Comparison of ENCODE assay signal across 25 mouse cellular contexts in the genomic region with DNA sequence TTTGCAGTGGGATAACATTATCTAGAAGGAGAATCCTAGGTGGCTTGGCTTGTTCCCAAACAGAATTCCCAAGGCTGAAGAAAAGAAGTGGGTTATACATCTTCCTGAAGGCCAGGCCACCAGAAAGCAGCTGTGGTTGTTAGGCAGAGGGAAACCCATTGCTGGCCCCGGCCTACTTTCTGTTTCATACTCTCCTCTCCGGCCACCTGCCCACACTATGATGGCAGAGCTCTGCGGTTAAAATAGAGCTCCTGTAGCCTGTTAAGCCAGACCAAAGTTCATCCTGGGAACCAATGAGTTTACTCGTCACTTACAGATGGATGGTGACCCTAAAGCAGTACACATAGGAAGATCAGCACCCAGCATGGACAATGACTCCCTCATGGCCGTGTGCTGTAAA. TPM values are rescaled to one million over a fixed set of nuclear protein-coding genes. Genes with fewer than 3 reads are reported as not detected.
DNase-seq lines count a peak whose midpoint lies in the region; ATAC-seq and TF ChIP-seq lines count a peak whose summit lies in the region.
"Had no signal": no experiment of that assay in that cellular context is flagged by ENCODE, and none has a peak within 500 bp of the region (broad histone marks: within the 10 kb centered on the region; RNA-seq: fewer than 3 reads in every experiment).

No protein-coding gene starts in this region.

- H3K9me3 ChIP-seq in CH12.LX (replicated peaks; ENCODE audit: low read length): no peaks in the 10 kb centered on the region
- H3K9me3 ChIP-seq in intestine, postnatal 0 days (ENCODE audit: control insufficient read depth): no peaks in the 10 kb centered on the region
- H3K9me3 ChIP-seq: forebrain, embryonic 13.5 days; hindbrain, embryonic 10.5 days; megakaryocyte, embryonic 14.5 days; midbrain, embryonic 12.5 days; neural tube, embryonic 12.5 days had no signal

- no peaks in the 10 kb centered on the region for H3K79me2 ChIP-seq in CH12.LX (replicated peaks; ENCODE audit: control insufficient read depth, extremely low read depth, insufficient read depth, poor library complexity, severe bottlenecking)

- 59% methylated on average over 5 of the region's 5 CpGs for WGBS in kidney, adult 2 months
- WGBS in intestine, postnatal 0 days: 38% methylated on average over 5 of the region's 5 CpGs

- peak overlapping the region; percentile 79 for H3K27ac ChIP-seq in kidney, adult 2 months (ENCODE audit: insufficient read depth, low read depth, low read length)
- H3K27ac ChIP-seq in CH12.LX (ENCODE audit: insufficient read depth, low read depth): no peak overlapping the region
- H3K27ac ChIP-seq in intestine, postnatal 0 days (ENCODE audit: low read depth, low read length): peak overlapping the region; percentile 51
- H3K27ac ChIP-seq: forebrain, embryonic 13.5 days; hindbrain, embryonic 10.5 days; midbrain, embryonic 12.5 days; neural tube, embryonic 12.5 days had no signal

- H3K9ac ChIP-seq in CH12.LX (ENCODE audit: insufficient read depth, low read depth): no peak overlapping the region
- no peak overlapping the region for H3K9ac ChIP-seq in intestine, postnatal 0 days (ENCODE audit: low read depth, low read length)
- H3K9ac ChIP-seq: forebrain, embryonic 13.5 days; midbrain, embryonic 12.5 days; neural tube, embryonic 12.5 days had no signal

- peak overlapping the region; percentile 30; the same call in 1 of the 2 replicates for H3K4me2 ChIP-seq in CH12.LX (ENCODE audit: insufficient read depth, low read depth, poor library complexity, severe bottlenecking)
- H3K4me2 ChIP-seq in intestine, postnatal 0 days (replicated peaks; ENCODE audit: low read depth): 0 out of 2 replicates have a peak overlapping the region, but pooled peaks have one; percentile 21
- H3K4me2 ChIP-seq: forebrain, embryonic 13.5 days; midbrain, embryonic 12.5 days; neural tube, embryonic 12.5 days had no signal

- peak; percentile 39 for DNase-seq in kidney, adult 2 months
- DNase-seq in kidney, postnatal 10 days: no peak
- peak; percentile 14 to 42 for DNase-seq in kidney, postnatal 25 days
- DNase-seq in kidney, postnatal 4 days: no peak
- no peak for DNase-seq in CH12.LX (ENCODE audit: extremely low read depth)
- no peak for DNase-seq in thymus, postnatal 25 days
- DNase-seq in heart, adult 11 months: no peak
- DNase-seq: adrenal gland, postnatal 10 days; cerebellum, adult 11 months; cerebellum, adult 9-10 months; cerebellum, postnatal 36 days; gastrocnemius, postnatal 10 days; heart, postnatal 14 days; lung, adult 18-20 months; lung, postnatal 4 days had no signal

- no peak for TF ChIP-seq RAD21 in CH12.LX (IDR thresholded peaks at IDR 0.05; ENCODE audit: low read depth, low read length)

- TF ChIP-seq CTCF in kidney, adult 2 months (conservative IDR thresholded peaks at IDR 0.05; ENCODE audit: insufficient read depth, insufficient read length, low read depth, low read length): no peak
- no peak for TF ChIP-seq CTCF in CH12.LX (conservative IDR thresholded peaks at IDR 0.05 in 1 of 2, IDR thresholded peaks at IDR 0.05 in 1 of 2; ENCODE audit: low read depth in 2 of 2, low read length in 2 of 2)
- no peak for TF ChIP-seq CTCF in intestine, postnatal 0 days (IDR thresholded peaks at IDR 0.05; ENCODE audit: low read depth)

- peak; percentile 55 for TF ChIP-seq EP300 in CH12.LX (IDR thresholded peaks at IDR 0.05; ENCODE audit: low read length)

- no peaks in the 10 kb centered on the region for H3K27me3 ChIP-seq in kidney, adult 2 months (replicated peaks; ENCODE audit: control insufficient read depth, insufficient read depth, low read length)
- no peaks in the 10 kb centered on the region for H3K27me3 ChIP-seq in CH12.LX (replicated peaks)
- H3K27me3 ChIP-seq in intestine, postnatal 0 days (replicated peaks; ENCODE audit: control insufficient read depth, insufficient read depth, low read length): no peaks in the 10 kb centered on the region
- H3K27me3 ChIP-seq: forebrain, embryonic 13.5 days; midbrain, embryonic 12.5 days; neural tube, embryonic 12.5 days; Patski had no signal

- no peak for TF ChIP-seq POLR2A in kidney, adult 2 months (IDR thresholded peaks at IDR 0.05; ENCODE audit: low read depth, low read length)
- no peak for TF ChIP-seq POLR2A in CH12.LX (IDR thresholded peaks at IDR 0.05; ENCODE audit: low read depth, low read length)

- ATAC-seq in intestine, postnatal 0 days: peak; percentile 68
- ATAC-seq: forebrain, embryonic 13.5 days; hindbrain, embryonic 16.5 days; lung, postnatal 0 days had no signal

- no peaks in the 10 kb centered on the region for H3K36me3 ChIP-seq in kidney, adult 2 months (ENCODE audit: control insufficient read depth, insufficient read depth, low read length)
- H3K36me3 ChIP-seq in CH12.LX (replicated peaks in 1 of 2; ENCODE audit: control insufficient read depth in 1 of 2, insufficient read depth in 1 of 2, low read length in 1 of 2): peaks cover 8 to 39% of the 10 kb centered on the region in 2 experiments
- peaks cover 12% of the 10 kb centered on the region for H3K36me3 ChIP-seq in intestine, postnatal 0 days (ENCODE audit: control insufficient read depth, insufficient read depth)
- H3K36me3 ChIP-seq: midbrain, embryonic 12.5 days; neural tube, embryonic 12.5 days had no signal

- dilution Hi-C loops in CH12.LX (cut with MboI; ENCODE audit: extremely low pct_ligation_motif_present, extremely low pct_unique_long_range_greater_than_20kb, low sequenced_read_pairs): no loop called here

- no peak overlapping the region for H3K4me3 ChIP-seq in kidney, adult 2 months (ENCODE audit: insufficient read depth, low read depth, low read length)
- no peak overlapping the region for H3K4me3 ChIP-seq in CH12.LX (replicated peaks in 1 of 3; ENCODE audit: low read depth in 2 of 3, low read length in 2 of 3, poor library complexity in 1 of 3)
- no peak overlapping the region for H3K4me3 ChIP-seq in intestine, postnatal 0 days (ENCODE audit: low read depth, low read length)
- H3K4me3 ChIP-seq: forebrain, embryonic 13.5 days; hindbrain, embryonic 10.5 days; megakaryocyte, embryonic 14.5 days; midbrain, embryonic 12.5 days; myocyte; neural tube, embryonic 12.5 days had no signal

- in situ Hi-C loops in CH12.LX (cut with MboI; ENCODE audit: low pct_ligation_motif_present, low pct_unique_long_range_greater_than_20kb, low sequenced_read_pairs): no loop called here

- peaks cover 20% of the 10 kb centered on the region for H3K4me1 ChIP-seq in kidney, adult 2 months (ENCODE audit: control insufficient read depth, insufficient read depth, low read length)
- H3K4me1 ChIP-seq in CH12.LX (ENCODE audit: control insufficient read depth in 1 of 2, insufficient read depth in 2 of 2): peaks cover 0 to 7% of the 10 kb centered on the region in 2 experiments; a peak in 2 of 4 replicates
- H3K4me1 ChIP-seq in intestine, postnatal 0 days (replicated peaks; ENCODE audit: control insufficient read depth, insufficient read depth, low read length): no peaks in the 10 kb centered on the region; the same call in 1 of the 2 replicates
- H3K4me1 ChIP-seq: forebrain, embryonic 13.5 days; hindbrain, embryonic 10.5 days; midbrain, embryonic 12.5 days; neural tube, embryonic 12.5 days had no signal

TF ChIP-seq in CH12.LX, 34 proteins besides CTCF, POLR2A, EP300 and RAD21 (continues in another document):
- TF ChIP-seq NELFE (IDR thresholded peaks at IDR 0.05; ENCODE audit: low read depth, low read length) (no peak), HCFC1 (IDR thresholded peaks at IDR 0.05; ENCODE audit: low read depth, low read length) (no peak; the same call in 1 of the 2 replicates), USF1 (IDR thresholded peaks at IDR 0.05; ENCODE audit: low read depth, low read length) (no peak), BHLHE40 (IDR thresholded peaks at IDR 0.05; ENCODE audit: low read depth, low read length) (no peak), RCOR1 (conservative IDR thresholded peaks at IDR 0.05; ENCODE audit: low read depth, low read length) (0 out of 2 replicates have a peak, but pooled peaks have one; percentile 39), CHD2 (IDR thresholded peaks at IDR 0.05; ENCODE audit: low read length) (no peak), ZC3H11A (IDR thresholded peaks at IDR 0.05; ENCODE audit: low read depth, low read length) (no peak), ZNF384 (IDR thresholded peaks at IDR 0.05; ENCODE audit: low read depth, low read length) (0 out of 2 replicates have a peak, but pooled peaks have one; percentile 57), USF2 (conservative IDR thresholded peaks at IDR 0.05; ENCODE audit: low read depth, low read length) (no peak), UBTF (IDR thresholded peaks at IDR 0.05; ENCODE audit: low read depth, low read length) (no peak), TBP (conservative IDR thresholded peaks at IDR 0.05; ENCODE audit: low read depth, low read length) (no peak)

RNA-seq across cellular contexts. Expression of gene Hscb, which starts 12.0 kb away (rescaled TPM):
- 29.6 and 31.3 TPM in 2 replicates for polyA plus RNA-seq in kidney, adult 2 months (2012; rRNA removed)
- total RNA-seq in CH12.LX (2012; rRNA removed): 39.3 and 59.5 TPM in 2 replicates
- 51.9 and 64.0 TPM in 2 replicates for total RNA-seq in CH12.LX (2014; rRNA removed)
- polyA plus RNA-seq in CH12.LX (2012; ENCODE audit: insufficient read length, low read depth): 26.5 and 28.2 TPM in 2 replicates
- polyA plus RNA-seq in intestine, postnatal 0 days (2015; fragmentation: Nextera tagmentation; extraction: Ambion mirVana): 50.0 and 52.2 TPM in 2 replicates

RNA-seq across cellular contexts. Expression of gene Chek2, which starts 12.2 kb away (rescaled TPM):
- polyA plus RNA-seq in kidney, adult 2 months (2012; rRNA removed): 4.5 and 5.4 TPM in 2 replicates
- total RNA-seq in CH12.LX (2012; rRNA removed): 22.5 and 27.6 TPM in 2 replicates
- total RNA-seq in CH12.LX (2014; rRNA removed): 41.6 and 43.8 TPM in 2 replicates
- 18.7 and 25.0 TPM in 2 replicates for polyA plus RNA-seq in CH12.LX (2012; ENCODE audit: insufficient read length, low read depth)
- 10.5 and 12.2 TPM in 2 replicates for polyA plus RNA-seq in intestine, postnatal 0 days (2015; fragmentation: Nextera tagmentation; extraction: Ambion mirVana)

RNA-seq across cellular contexts. Expression of gene Ulk1, which starts 17.7 kb away (rescaled TPM):
- 43.7 and 44.0 TPM in 2 replicates for polyA plus RNA-seq in kidney, adult 2 months (2012; rRNA removed)
- total RNA-seq in CH12.LX (2012; rRNA removed) (6.3 and 8.4 TPM in 2 replicates), CH12.LX (2014; rRNA removed) (2.4 and 2.7 TPM in 2 replicates)
- polyA plus RNA-seq in CH12.LX (2012; ENCODE audit: insufficient read length, low read depth): 10.0 and 13.6 TPM in 2 replicates
- polyA plus RNA-seq in intestine, postnatal 0 days (2015; fragmentation: Nextera tagmentation; extraction: Ambion mirVana): 6.0 and 6.4 TPM in 2 replicates

RNA-seq across cellular contexts. Expression of gene Pus1, which starts 47.1 kb away (rescaled TPM):
- polyA plus RNA-seq in kidney, adult 2 months (2012; rRNA removed): 38.6 TPM in 2 replicates
- total RNA-seq in CH12.LX (2012; rRNA removed) (84.6 and 99.3 TPM in 2 replicates), CH12.LX (2014; rRNA removed) (54.4 and 59.1 TPM in 2 replicates)
- 72.4 and 93.1 TPM in 2 replicates for polyA plus RNA-seq in CH12.LX (2012; ENCODE audit: insufficient read length, low read depth)
- polyA plus RNA-seq in intestine, postnatal 0 days (2015; fragmentation: Nextera tagmentation; extraction: Ambion mirVana): 30.5 and 32.1 TPM in 2 replicates

RNA-seq across cellular contexts. Expression of gene Ttc28, which starts 52.0 kb away (rescaled TPM):
- polyA plus RNA-seq in kidney, adult 2 months (2012; rRNA removed): 6.6 TPM in 2 replicates
- total RNA-seq in CH12.LX (2012; rRNA removed): 0.29 and 0.89 TPM in 2 replicates
- total RNA-seq in CH12.LX (2014; rRNA removed): 0.28 and 0.42 TPM in 2 replicates
- 0.15 and 0.21 TPM in 2 replicates for polyA plus RNA-seq in CH12.LX (2012; ENCODE audit: insufficient read length, low read depth)
- 2.9 and 3.4 TPM in 2 replicates for polyA plus RNA-seq in intestine, postnatal 0 days (2015; fragmentation: Nextera tagmentation; extraction: Ambion mirVana)

Comparison
In these comparisons a context has a peak if more than half of its experiments do, and no peak if none do; other contexts are left out.
1. DNase-seq: peak in kidney, adult 2 months (single experiment) and kidney, postnatal 25 days (2 of 2); none in kidney, postnatal 10 days (single experiment), kidney, postnatal 4 days (0 of 2), CH12.LX (single experiment), thymus, postnatal 25 days (single experiment) and heart, adult 11 months (single experiment).